Mouse (Mus musculus): ENCODE data around the gene Hip1. TPM values are rescaled to one million over a fixed set of nuclear protein-coding genes. Genes with fewer than 3 reads are reported as not detected.

The Hip1 gene
- polyA plus RNA-seq, 1 experiment from 2014 or later = 74.3 TPM

DNA sequence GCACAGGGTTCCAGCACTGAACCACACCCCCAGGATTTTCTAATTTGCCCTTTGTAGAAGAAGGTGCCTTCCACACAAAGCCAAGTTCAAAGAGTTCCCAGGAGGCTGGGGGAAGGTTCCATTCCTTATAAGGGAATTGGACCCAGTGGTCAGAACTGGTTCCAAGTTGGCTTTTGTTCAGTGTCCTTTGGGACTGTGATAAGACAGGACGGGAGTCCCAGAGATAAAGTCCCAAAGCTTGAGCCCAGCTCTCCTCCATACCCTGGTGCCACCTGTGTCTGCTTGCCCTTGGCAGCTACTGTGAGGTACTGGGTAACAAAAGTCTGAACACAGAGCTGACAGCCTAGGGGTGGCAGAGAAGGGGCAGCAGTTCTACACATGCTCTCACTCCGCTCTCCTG is 185.1 kb downstream of the Hip1 start:
- in situ Hi-C loops (cut with MboI; ENCODE audit: low pct_unique_long_range_greater_than_20kb) = no loop called here
- peaks cover 14% of the 10 kb centered on the region for H3K27me3 ChIP-seq
- TF ChIP-seq CTCF (IDR thresholded peaks at IDR 0.05) = no peak
- ChIA-PET POLR2A (no interaction called here), CTCF (no interaction called here)
- DNase-seq (ENCODE audit: low read depth, low spot score) (no peak), ATAC-seq (no peak)

DNA sequence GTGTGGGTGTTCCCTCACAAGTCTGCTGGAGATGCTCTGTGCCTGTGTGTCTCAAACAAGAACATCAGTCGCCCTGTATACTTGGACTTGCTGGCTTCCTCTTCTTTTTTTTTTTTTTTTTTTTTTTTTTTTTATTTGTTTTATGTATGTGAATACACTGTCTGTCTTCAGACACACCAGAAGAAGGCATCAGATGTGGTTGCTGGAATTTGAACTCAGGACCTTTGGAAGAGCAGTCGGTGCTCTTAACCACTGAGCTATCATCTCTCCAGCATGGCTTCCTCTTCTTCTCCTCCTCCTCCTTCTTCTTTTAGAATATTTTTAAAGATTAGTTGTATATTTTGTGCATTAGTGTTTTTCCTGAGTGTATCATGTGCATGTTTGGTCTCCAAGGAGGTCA is 187.4 kb downstream of the Hip1 start:
- no peak for ATAC-seq
- no peak for DNase-seq (ENCODE audit: low read depth, low spot score)
- peaks cover 25% of the 10 kb centered on the region for H3K27me3 ChIP-seq
- ChIA-PET POLR2A (no interaction called here), CTCF (no interaction called here)
- in situ Hi-C loops (cut with MboI; ENCODE audit: low pct_unique_long_range_greater_than_20kb) = no loop called here
- no peak for TF ChIP-seq CTCF (IDR thresholded peaks at IDR 0.05)

Other genes with a start within 250 kb of the Hip1 start
- gene Fkbp6, start 195.1 kb downstream of the Hip1 start, polyA plus RNA-seq (2021) = not detected
- not detected for gene Trim50, start 191.8 kb downstream of the Hip1 start, polyA plus RNA-seq (2021)
- 28.7 TPM for gene Nsun5, start 175.2 kb downstream of the Hip1 start, polyA plus RNA-seq (2021)
- 33.2 TPM for gene Pom121, start 150.6 kb downstream of the Hip1 start, polyA plus RNA-seq (2021)
- not detected for gene Ccl26, start 18.4 kb upstream of the Hip1 start, polyA plus RNA-seq (2021)
- gene Ccl24, start 27.9 kb upstream of the Hip1 start, polyA plus RNA-seq (2021) = not detected
- 36.7 TPM for gene Rhbdd2, start 87.5 kb upstream of the Hip1 start, polyA plus RNA-seq (2021)
- gene Por, start 124.9 kb upstream of the Hip1 start, polyA plus RNA-seq (2021) = 98.3 TPM
- 66.3 TPM for gene Tmem120a, start 199.3 kb upstream of the Hip1 start, polyA plus RNA-seq (2021)
- 1.5 TPM for gene Styxl1, start 233.3 kb upstream of the Hip1 start, polyA plus RNA-seq (2021)
- 1,249 TPM for gene Mdh2, start 233.4 kb upstream of the Hip1 start, polyA plus RNA-seq (2021)

All from Patski (cell line).